Mouse (Mus musculus) embryonic facial prominence, embryonic 11.5 days (tissue): Measurements from ENCODE around the gene Slc29a1. TPM values are rescaled to one million over a fixed set of nuclear protein-coding genes. Genes with fewer than 3 reads are reported as not detected.
"Not testable (repeated sequence)": the region's sequence is repeated elsewhere in the genome, so short reads cannot be mapped to it uniquely, and the experiment has no call there.

Source experiments
- ATAC-seq: fragments of 200-750 bp; cut with Nextera tagmentation; replicated peaks from 2 replicates; pipeline ENCODE4 v1.8.0; 2017; ENCODE audit warnings: low read depth; ENCODE audit not compliant: insufficient number of reproducible peaks, low FRiP score, low TSS enrichment
- DNase-seq: peaks from one replicate; pipeline ENCODE4 v3.0.0-alpha.2; 2015; ENCODE audit warnings: low spot score
- H3K27ac ChIP-seq: fragments of 300-500 bp; sonication (generic); replicated peaks from 2 replicates; pipeline ENCODE4 v1.5.1; 2014; ENCODE audit warnings: mild to moderate bottlenecking, low read depth, low read length, control low read depth
- H3K27me3 ChIP-seq: fragments of 300-500 bp; sonication (generic); 2 replicates; pipeline ENCODE4 v1.6.1; 2014; ENCODE audit warnings: mild to moderate bottlenecking, low read length, moderate library complexity, mixed read lengths; ENCODE audit not compliant: control insufficient read depth, insufficient read depth
- H3K36me3 ChIP-seq: fragments of 300-500 bp; sonication (generic); replicated peaks from 2 replicates; pipeline ENCODE4 v1.6.1; 2014; ENCODE audit warnings: low read depth, mild to moderate bottlenecking, low read length, moderate library complexity, mixed read lengths; ENCODE audit not compliant: control insufficient read depth, insufficient read depth
- H3K4me1 ChIP-seq: fragments of 300-500 bp; sonication (generic); 2 replicates; pipeline ENCODE4 v1.6.1; 2014; ENCODE audit warnings: low read length, mixed read lengths; ENCODE audit not compliant: control insufficient read depth, insufficient read depth
- H3K4me2 ChIP-seq: fragments of 300-500 bp; sonication (generic); 2 replicates; pipeline ENCODE4 v1.6.1; 2014; ENCODE audit warnings: low read depth, mild to moderate bottlenecking, control low read depth, low read length, moderate library complexity
- H3K4me3 ChIP-seq: fragments of 300-500 bp; sonication (generic); 2 replicates; pipeline ENCODE4 v1.5.1; 2014; ENCODE audit warnings: low read depth, low read length, control low read depth
- H3K9ac ChIP-seq: fragments of 300-500 bp; sonication (generic); replicated peaks from 2 replicates; pipeline ENCODE4 v1.6.1; 2014; ENCODE audit warnings: mild to moderate bottlenecking, control low read depth, low read length
- H3K9me3 ChIP-seq: fragments of 300-500 bp; sonication (generic); replicated peaks from 2 replicates; pipeline ENCODE4 v1.6.1; 2016; ENCODE audit warnings: mild to moderate bottlenecking, low read length, inconsistent platforms, mixed read lengths; ENCODE audit not compliant: control insufficient read depth
- WGBS: fragments of 180-500 bp; shearing (Covaris S2); extraction: QIAGEN DNeasy Blood & Tissue Kit; methylation state at CpG from one replicate; pipeline ENCODE4 v1.1.7; 2014; 5-methylcytosine and 5-hydroxymethylcytosine counted together
- polyA plus RNA-seq: library from polyadenylated mRNA; unstranded; fragments of >200 nt; fragmentation: Nextera tagmentation; extraction: Ambion mirVana; gene quantifications from 2 replicates; pipeline ENCODE4 v1.2.1, GENCODE M21; 2014

Slc29a1 gene
- polyA plus RNA-seq, 1 experiment from 2014 or later: 52.5 TPM

GRCm38 (mm10) chr17:45629861-45630694 is 30.7 kb upstream of the Slc29a1 start:
- H3K9ac ChIP-seq: peak overlapping the region; percentile 60
- H3K4me2 ChIP-seq: peak overlapping the region; percentile 57
- 1% methylated on average over 34 of the region's 34 CpGs for WGBS
- H3K27me3 ChIP-seq: no peaks in the 10 kb centered on the region
- H3K27ac ChIP-seq: no peak overlapping the region
- H3K4me1 ChIP-seq: no peaks in the 10 kb centered on the region
- ATAC-seq (peak; percentile 57), DNase-seq (peak; percentile 81)
- no peaks in the 10 kb centered on the region for H3K9me3 ChIP-seq
- H3K4me3 ChIP-seq: peak overlapping the region; percentile 31
- H3K36me3 ChIP-seq: no peaks in the 10 kb centered on the region

- no peaks in the 10 kb centered on the region for H3K9me3 ChIP-seq
- H3K4me2 ChIP-seq: peak overlapping the region; percentile 57
- no peaks in the 10 kb centered on the region for H3K27me3 ChIP-seq
- H3K27ac ChIP-seq: no peak overlapping the region
- ATAC-seq (no peak), DNase-seq (no peak)
- H3K36me3 ChIP-seq: no peaks in the 10 kb centered on the region
- H3K4me1 ChIP-seq: no peaks in the 10 kb centered on the region
- 73% methylated on average over 13 of the region's 13 CpGs for WGBS
- no peak overlapping the region for H3K9ac ChIP-seq
- no peak overlapping the region for H3K4me3 ChIP-seq
Measured at GRCm38 (mm10) chr17:45628885-45629855, 29.8 kb upstream of the Slc29a1 start.

DNA sequence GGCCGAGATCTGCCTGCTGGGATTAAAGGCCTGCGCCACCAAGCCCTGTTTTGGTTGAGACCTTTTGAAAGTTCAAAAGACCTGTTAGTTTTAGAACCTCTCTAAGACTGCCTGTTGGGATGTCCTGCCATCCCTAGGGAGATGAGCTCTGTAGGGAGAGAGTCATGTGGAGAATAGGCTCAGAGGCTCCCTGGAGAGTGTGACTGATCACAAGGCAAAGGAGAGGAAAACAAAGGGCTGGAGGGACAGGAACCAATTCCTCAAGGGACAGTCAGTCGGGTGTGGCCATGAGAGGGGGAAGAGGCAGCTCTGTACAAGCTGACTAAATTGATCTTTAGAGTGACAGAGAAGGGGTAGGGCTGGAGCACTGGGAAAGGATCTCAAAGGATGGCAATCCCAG is 28.8 kb upstream of the Slc29a1 start:
- Histone ChIP-seq H3K36me3 (no peaks in the 10 kb centered on the region), H3K9me3 (no peaks in the 10 kb centered on the region), H3K27me3 (no peaks in the 10 kb centered on the region), H3K4me3 (no peak overlapping the region), H3K9ac (no peak overlapping the region), H3K4me1 (no peaks in the 10 kb centered on the region), H3K4me2 (no peak overlapping the region), H3K27ac (no peak overlapping the region)
- WGBS: 24% methylated on average over 3 of the region's 3 CpGs
- ATAC-seq (no peak), DNase-seq (no peak)

- no peak overlapping the region for H3K9ac ChIP-seq
- no peak overlapping the region for H3K4me2 ChIP-seq
Measured at GRCm38 (mm10) chr17:45626577-45627134, 27.2 kb upstream of the Slc29a1 start.

DNA sequence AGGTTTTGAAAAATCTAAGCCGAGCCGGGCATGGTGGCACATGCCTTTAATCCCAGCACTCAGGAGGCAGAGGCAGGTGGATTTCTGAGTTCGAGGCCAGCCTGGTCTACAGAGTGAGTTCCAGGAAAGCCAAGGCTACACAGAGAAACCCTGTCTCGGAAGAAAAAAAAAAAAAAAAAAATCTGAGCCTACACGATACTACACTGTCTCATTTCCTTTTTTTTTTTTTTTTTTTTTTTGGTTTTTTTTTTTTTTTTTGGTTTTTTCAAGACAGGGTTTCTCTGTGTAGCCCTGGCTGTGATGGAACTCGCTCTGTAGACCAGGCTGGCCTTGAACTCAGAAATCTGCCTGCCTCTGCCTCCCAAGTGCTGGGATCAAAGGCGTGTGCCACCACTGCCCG is 24.0 kb upstream of the Slc29a1 start:
- not testable (repeated sequence) for H3K27me3 ChIP-seq, H3K9ac ChIP-seq, H3K4me1 ChIP-seq, H3K36me3 ChIP-seq, H3K27ac ChIP-seq, ATAC-seq, H3K4me3 ChIP-seq, DNase-seq, H3K9me3 ChIP-seq, H3K4me2 ChIP-seq
- 91% methylated on average over 8 of the region's 8 CpGs for WGBS

More at GRCm38 (mm10) chr17:45626577-45627134, 27.2 kb upstream of the Slc29a1 start:
- no peaks in the 10 kb centered on the region for H3K9me3 ChIP-seq
- H3K4me3 ChIP-seq: no peak overlapping the region
- H3K4me1 ChIP-seq: no peaks in the 10 kb centered on the region
- H3K36me3 ChIP-seq: no peaks in the 10 kb centered on the region
- WGBS: 23% methylated on average over 15 of the region's 15 CpGs
- ATAC-seq (0 out of 2 replicates have a peak, but pooled peaks have one; percentile 10), DNase-seq (peak; percentile 95)
- no peak overlapping the region for H3K27ac ChIP-seq
- H3K27me3 ChIP-seq: no peaks in the 10 kb centered on the region

- H3K4me2 ChIP-seq: peak overlapping the region; percentile 36
- H3K9me3 ChIP-seq: no peaks in the 10 kb centered on the region
- WGBS: 21% methylated on average over 20 of the region's 20 CpGs
- no peak overlapping the region for H3K4me3 ChIP-seq
- no peaks in the 10 kb centered on the region for H3K27me3 ChIP-seq
- no peaks in the 10 kb centered on the region for H3K36me3 ChIP-seq
- ATAC-seq (no peak), DNase-seq (no peak)
- peak overlapping the region; percentile 45 for H3K9ac ChIP-seq
- no peak overlapping the region for H3K27ac ChIP-seq
- H3K4me1 ChIP-seq: peaks cover 5% of the 10 kb centered on the region; the same call in 1 of the 2 replicates
Measured at GRCm38 (mm10) chr17:45619386-45620256, 20.2 kb upstream of the Slc29a1 start.

DNA sequence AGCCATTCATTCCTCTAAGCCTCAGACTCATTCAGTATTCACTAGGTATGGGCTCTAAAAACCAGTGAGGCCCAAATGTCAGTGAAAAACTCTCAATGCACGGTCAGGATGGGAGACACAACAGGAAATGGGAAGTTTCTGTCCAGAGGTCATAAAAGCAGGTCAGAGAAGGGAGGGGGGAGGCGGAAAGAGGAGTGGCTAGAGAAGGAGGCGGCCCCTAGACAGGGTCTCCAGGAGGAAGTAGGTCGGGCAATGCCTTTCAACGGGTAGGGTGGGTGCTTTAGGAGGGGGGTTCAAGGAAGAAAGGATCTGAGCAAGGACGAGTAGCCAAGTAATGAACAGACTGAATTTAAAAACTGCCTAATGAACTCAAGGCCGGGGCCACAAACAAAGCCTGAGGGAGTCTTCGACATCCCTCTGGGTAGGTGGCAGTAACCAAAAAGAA is 19.6 kb upstream of the Slc29a1 start:
- H3K9ac ChIP-seq: peak overlapping the region; percentile 45
- DNase-seq (no peak), ATAC-seq (peak; percentile 72; the same call in 1 of the 2 replicates)
- H3K9me3 ChIP-seq: no peaks in the 10 kb centered on the region
- no peaks in the 10 kb centered on the region for H3K27me3 ChIP-seq
- H3K36me3 ChIP-seq: no peaks in the 10 kb centered on the region
- no peak overlapping the region for H3K4me3 ChIP-seq
- H3K4me1 ChIP-seq: peaks cover 5% of the 10 kb centered on the region; the same call in 1 of the 2 replicates
- WGBS: 12% methylated on average over 8 of the region's 8 CpGs
- H3K4me2 ChIP-seq: peak overlapping the region; percentile 36
- no peak overlapping the region for H3K27ac ChIP-seq
